Mouse (Mus musculus) MEL (cell line): Measurements from ENCODE around the gene Etv4. TPM values are rescaled to one million over a fixed set of nuclear protein-coding genes. Genes with fewer than 3 reads are reported as not detected.

Experiments used
- DNase-seq: peaks from one replicate; pipeline ENCODE4 v3.0.0; 2011; ENCODE audit warnings: low read depth, low spot score
- H3K27ac ChIP-seq: 2 replicates; pipeline ENCODE4 v1.5.1; 2012; ENCODE audit warnings: low read depth, mild to moderate bottlenecking, control low read depth, low read length, moderate library complexity; ENCODE audit not compliant: control insufficient read depth
- H3K27me3 ChIP-seq, 2 experiments: fragments of 150-350 bp in 1 of 2; sonication (generic) in 1 of 2; 2 replicates each; pipeline ENCODE4 v1.6.1; 2012; ENCODE audit warnings: low read length in 2 of 2, mild to moderate bottlenecking in 2 of 2, improper control_type of control experiment in 1 of 2, moderate library complexity in 1 of 2; ENCODE audit not compliant: insufficient read depth in 2 of 2, control insufficient read depth in 1 of 2
- H3K36me3 ChIP-seq, 2 experiments: 2 replicates each; pipeline ENCODE4 v1.6.1; 2012 to 2014; ENCODE audit warnings: low read length in 2 of 2, improper control_type of control experiment in 1 of 2, inconsistent platforms in 1 of 2, mild to moderate bottlenecking in 1 of 2; ENCODE audit not compliant: insufficient read depth in 2 of 2, control insufficient read depth in 1 of 2
- H3K4me1 ChIP-seq, 2 experiments: fragments of 150-350 bp in 1 of 2; sonication (generic) in 1 of 2; 2 replicates each; pipeline ENCODE4 v1.6.1; 2012; ENCODE audit warnings: low read length in 2 of 2, improper control_type of control experiment in 1 of 2, mild to moderate bottlenecking in 1 of 2; ENCODE audit not compliant: insufficient read depth in 2 of 2, control insufficient read depth in 1 of 2
- H3K4me3 ChIP-seq, 2 experiments: fragments of 150-350 bp in 1 of 2; sonication (generic) in 1 of 2; 2 replicates each; pipeline ENCODE4 v1.5.1; 2012; ENCODE audit warnings: low read depth in 2 of 2, low read length in 2 of 2, mild to moderate bottlenecking in 2 of 2, moderate library complexity in 2 of 2, control low read depth in 1 of 2, improper control_type of control experiment in 1 of 2; ENCODE audit not compliant: control insufficient read depth in 1 of 2, insufficient read depth in 1 of 2
- H3K79me2 ChIP-seq: 2 replicates; pipeline ENCODE4 v1.6.1; 2012; ENCODE audit warnings: mild to moderate bottlenecking, low read length, moderate library complexity; ENCODE audit not compliant: control insufficient read depth, poor library complexity, insufficient read depth
- H3K9ac ChIP-seq: 2 replicates; pipeline ENCODE4 v1.6.1; 2012; ENCODE audit warnings: low read depth, mild to moderate bottlenecking, control low read depth, low read length, moderate library complexity; ENCODE audit not compliant: control insufficient read depth, poor library complexity, severe bottlenecking
- H3K9me3 ChIP-seq: fragments of 150-350 bp; sonication (generic); replicated peaks from 2 replicates; pipeline ENCODE4 v1.6.1; 2012; ENCODE audit warnings: mild to moderate bottlenecking, low read length, improper control_type of control experiment, moderate library complexity; ENCODE audit not compliant: insufficient read depth
- CHD2 ChIP-seq: IDR thresholded peaks from 2 replicates; pipeline ENCODE4 v1.6.1; 2011; ENCODE audit warnings: low read length, improper control_type of control experiment
- CTCF ChIP-seq, 3 experiments: IDR thresholded peaks in 2 of 3; conservative IDR thresholded peaks in 1 of 3; 2 replicates each; pipeline ENCODE4 v1.5.1; 2011 to 2012; ENCODE audit warnings: low read length in 3 of 3, low read depth in 2 of 3, mild to moderate bottlenecking in 2 of 3, improper control_type of control experiment in 1 of 3, inconsistent platforms in 1 of 3, mixed read lengths in 1 of 3, moderate library complexity in 1 of 3; ENCODE audit not compliant: control insufficient read depth in 1 of 3, insufficient read depth in 1 of 3, poor library complexity in 1 of 3, severe bottlenecking in 1 of 3
- E2F4 ChIP-seq: IDR thresholded peaks from 2 replicates; pipeline ENCODE4 v1.6.1; 2011; ENCODE audit warnings: low read depth, low read length, improper control_type of control experiment, borderline replicate concordance
- ELF1 ChIP-seq: IDR thresholded peaks from 2 replicates; pipeline ENCODE4 v1.6.1; 2014; ENCODE audit warnings: low read depth, mild to moderate bottlenecking, inconsistent platforms, low read length, improper control_type of control experiment, moderate library complexity
- ETS1 ChIP-seq: IDR thresholded peaks from 2 replicates; pipeline ENCODE4 v1.6.1; 2012; ENCODE audit warnings: low read depth, mild to moderate bottlenecking, inconsistent platforms, low read length, improper control_type of control experiment, moderate library complexity
- GATA1 ChIP-seq: IDR thresholded peaks from 2 replicates; pipeline ENCODE4 v1.6.1; 2011; ENCODE audit warnings: low read depth, low read length, improper control_type of control experiment
- MAX ChIP-seq: IDR thresholded peaks from 2 replicates; pipeline ENCODE4 v1.6.1; 2011; ENCODE audit warnings: low read length, improper control_type of control experiment
- MEF2A ChIP-seq: IDR thresholded peaks from 2 replicates; pipeline ENCODE4 v1.6.1; 2014; ENCODE audit warnings: low read depth, mild to moderate bottlenecking, inconsistent platforms, low read length, improper control_type of control experiment; ENCODE audit not compliant: poor library complexity, insufficient replicate concordance, severe bottlenecking; ENCODE audit errors: extremely low read depth
- MXI1 ChIP-seq: IDR thresholded peaks from 2 replicates; pipeline ENCODE4 v1.6.1; 2011; ENCODE audit warnings: mild to moderate bottlenecking, low read depth, low read length, improper control_type of control experiment
- MYB ChIP-seq: IDR thresholded peaks from 2 replicates; pipeline ENCODE4 v1.6.1; 2011; ENCODE audit warnings: mild to moderate bottlenecking, low read depth, low read length, improper control_type of control experiment
- MYC ChIP-seq: IDR thresholded peaks from 2 replicates; pipeline ENCODE4 v1.6.1; 2011; ENCODE audit warnings: low read depth, mild to moderate bottlenecking, low read length, improper control_type of control experiment, moderate library complexity
- NRF1 ChIP-seq: IDR thresholded peaks from 2 replicates; pipeline ENCODE4 v1.6.1; 2014; ENCODE audit warnings: low read depth, mild to moderate bottlenecking, inconsistent platforms, low read length, improper control_type of control experiment, moderate library complexity; ENCODE audit not compliant: poor library complexity, insufficient read depth, severe bottlenecking
- POLR2AphosphoS5 ChIP-seq: IDR thresholded peaks from 2 replicates; pipeline ENCODE4 v1.6.1; 2012; ENCODE audit warnings: low read depth, borderline replicate concordance, mild to moderate bottlenecking, inconsistent platforms, low read length, moderate library complexity, mixed read lengths
- RAD21 ChIP-seq: IDR thresholded peaks from 2 replicates; pipeline ENCODE4 v1.6.1; 2011; ENCODE audit warnings: mild to moderate bottlenecking, low read depth, low read length, improper control_type of control experiment
- SMC3 ChIP-seq: IDR thresholded peaks from 2 replicates; pipeline ENCODE4 v1.6.1; 2011; ENCODE audit warnings: low read depth, low read length, improper control_type of control experiment
- TCF12 ChIP-seq: IDR thresholded peaks from 2 replicates; pipeline ENCODE4 v1.6.1; 2014; ENCODE audit warnings: low read depth, mild to moderate bottlenecking, inconsistent platforms, low read length, improper control_type of control experiment, moderate library complexity
- USF1 ChIP-seq: IDR thresholded peaks from 2 replicates; pipeline ENCODE4 v1.6.1; 2014; ENCODE audit warnings: low read depth, mild to moderate bottlenecking, inconsistent platforms, low read length, improper control_type of control experiment, moderate library complexity
- polyA plus RNA-seq, 2 experiments: library from polyadenylated mRNA; stranded (reverse) in 1 of 2; unstranded in 1 of 2; fragments of >175 nt in 1 of 2; fragments of >200 nt in 1 of 2; gene quantifications; 2 replicates each; pipeline versions ENCODE4 v1.2.1 to v1.2.4; 2012; ENCODE audit warnings: low replicate concordance in 2 of 2, low read depth in 1 of 2; ENCODE audit not compliant: insufficient read length in 2 of 2, insufficient read depth in 1 of 2, missing spikeins in 1 of 2
- total RNA-seq: library from RNA; depleted of rRNA; stranded (reverse); fragments of 300-350 nt; gene quantifications from 2 replicates; pipeline ENCODE4 v1.2.3, GENCODE M21; 2012

The Etv4 gene
- total and polyA plus RNA-seq, 3 experiments = 16.5 to 22.1 TPM; not detected in 1

- H3K79me2 ChIP-seq = no peaks in the 10 kb centered on the region
- DNase-seq = peak; percentile 85
- TF ChIP-seq RAD21 = peak; percentile 42
- TF ChIP-seq CTCF (IDR thresholded peaks at IDR 0.05 in 2 of 3, conservative IDR thresholded peaks at IDR 0.05 in 1 of 3; ENCODE audit: control insufficient read depth in 1 of 3, insufficient read depth in 1 of 3, low read depth in 2 of 3, low read length in 3 of 3, poor library complexity in 1 of 3, severe bottlenecking in 1 of 3) = peak; percentile 42 to 88 (median 78)
- no peak for TF ChIP-seq MAX
- 0 out of 2 replicates have a peak, but pooled peaks have one; percentile 17 for TF ChIP-seq ELF1
- peak; percentile 71; the same call in 1 of the 2 replicates for TF ChIP-seq MYC
- no peak for TF ChIP-seq TCF12
- peak; percentile 45; the same call in 1 of the 2 replicates for TF ChIP-seq SMC3
- TF ChIP-seq GATA1 = no peak
Observed at GRCm38 (mm10) chr11:101763723-101764122, 21.4 kb downstream of the Etv4 start.

GRCm38 (mm10) chr11:101759530-101759929 is 25.6 kb downstream of the Etv4 start:
- H3K9ac ChIP-seq = no peak overlapping the region
- no peak overlapping the region for H3K4me3 ChIP-seq
- H3K9me3 ChIP-seq = no peaks in the 10 kb centered on the region
- no peaks in the 10 kb centered on the region for H3K79me2 ChIP-seq
- TF ChIP-seq MYB (no peak), ETS1 (no peak), MEF2A (no peak), NRF1 (no peak), MXI1 (no peak), TCF12 (no peak), POLR2AphosphoS5 (no peak), E2F4 (no peak), CHD2 (no peak)
- DNase-seq = no peak
- no peaks in the 10 kb centered on the region for H3K27me3 ChIP-seq
- H3K27ac ChIP-seq = no peak overlapping the region
- peaks cover 0 to 23% of the 10 kb centered on the region in 2 experiments; a peak in 2 of 4 replicates for H3K36me3 ChIP-seq
- H3K4me1 ChIP-seq = no peaks in the 10 kb centered on the region

More at GRCm38 (mm10) chr11:101763723-101764122, 21.4 kb downstream of the Etv4 start:
- Histone ChIP-seq H3K27me3 (no peaks in the 10 kb centered on the region), H3K4me3 (no peak overlapping the region), H3K9ac (no peak overlapping the region), H3K9me3 (no peaks in the 10 kb centered on the region), H3K27ac (no peak overlapping the region), H3K4me1 (no peaks in the 10 kb centered on the region), H3K36me3 (peaks cover 0 to 19% of the 10 kb centered on the region in 2 experiments; a peak in 2 of 4 replicates)

GRCm38 (mm10) chr11:101758431-101758830 is 26.7 kb downstream of the Etv4 start:
- no peak for DNase-seq
- H3K27me3 ChIP-seq = no peaks in the 10 kb centered on the region
- H3K4me3 ChIP-seq = no peak overlapping the region
- peaks cover 0 to 22% of the 10 kb centered on the region in 2 experiments; a peak in 2 of 4 replicates for H3K36me3 ChIP-seq
- no peaks in the 10 kb centered on the region for H3K4me1 ChIP-seq
- no peak for TF ChIP-seq CTCF (IDR thresholded peaks at IDR 0.05 in 2 of 3, conservative IDR thresholded peaks at IDR 0.05 in 1 of 3; ENCODE audit: control insufficient read depth in 1 of 3, insufficient read depth in 1 of 3, low read depth in 2 of 3, low read length in 3 of 3, poor library complexity in 1 of 3, severe bottlenecking in 1 of 3)
- 0 out of 2 replicates have a peak, but pooled peaks have one; percentile 18 for TF ChIP-seq USF1
- no peaks in the 10 kb centered on the region for H3K9me3 ChIP-seq
- no peaks in the 10 kb centered on the region for H3K79me2 ChIP-seq
- no peak overlapping the region for H3K9ac ChIP-seq
- no peak overlapping the region for H3K27ac ChIP-seq
